Mouse (Mus musculus) layer of hippocampus, adult 2 months (tissue): ENCODE results near the gene Trak1. TPM values are rescaled to one million over a fixed set of nuclear protein-coding genes. Genes with fewer than 3 reads are reported as not detected.
"Not testable (repeated sequence)": the region's sequence is repeated elsewhere in the genome, so short reads cannot be mapped to it uniquely, and the experiment has no call there.

ENCODE experiments used
- DNase-seq, 2 experiments: peaks; one replicate each; pipeline ENCODE4 v3.0.0; 2022; ENCODE audit warnings: low spot score in 2 of 2
- H3K27ac ChIP-seq: fragments of 200-600 bp; 2 replicates; pipeline ENCODE4 v1.8.1; 2022
- H3K4me3 ChIP-seq: fragments of 200-600 bp; 2 replicates; pipeline ENCODE4 v1.8.1; 2022; ENCODE audit warnings: mild to moderate bottlenecking
- CTCF ChIP-seq: fragments of 200-600 bp; conservative IDR thresholded peaks from 2 replicates; pipeline ENCODE4 v1.8.1; 2022; ENCODE audit warnings: antibody characterized with exemption, mild to moderate bottlenecking, moderate library complexity
- total RNA-seq, 2 experiments: library from RNA; stranded (reverse); gene quantifications; 2 replicates each; pipeline ENCODE4 v1.2.3; 2021

The Trak1 gene
- total RNA-seq, 2 experiments from 2014 or later: 255 to 260 TPM

GRCm38 (mm10) chr9:121314541-121315152 lies 17.3 kb downstream of the Trak1 start:
- H3K27ac ChIP-seq: peak overlapping the region; percentile 89
- H3K4me3 ChIP-seq: peak overlapping the region; percentile 26
- no peak for TF ChIP-seq CTCF
- DNase-seq: no peak

- Histone ChIP-seq H3K4me3 (no peak overlapping the region), H3K27ac (peak overlapping the region; percentile 85)
- no peak for DNase-seq
Measured at GRCm38 (mm10) chr9:121315901-121316595, 18.7 kb downstream of the Trak1 start.

GRCm38 (mm10) chr9:121316621-121317405 lies 19.5 kb downstream of the Trak1 start:
- DNase-seq: no peak
- no peak for TF ChIP-seq CTCF
- Histone ChIP-seq H3K27ac (peak overlapping the region; percentile 85), H3K4me3 (no peak overlapping the region)

More at GRCm38 (mm10) chr9:121315901-121316595, 18.7 kb downstream of the Trak1 start:
- TF ChIP-seq CTCF: no peak

GRCm38 (mm10) chr9:121319323-121319966 lies 22.1 kb downstream of the Trak1 start:
- no peak for TF ChIP-seq CTCF
- no peak overlapping the region for H3K4me3 ChIP-seq
- peak overlapping the region; percentile 70 for H3K27ac ChIP-seq
- DNase-seq: peak; percentile 37 to 70

GRCm38 (mm10) chr9:121320433-121320832 lies 23.1 kb downstream of the Trak1 start:
- no peak for TF ChIP-seq CTCF
- no peak overlapping the region for H3K27ac ChIP-seq
- no peak for DNase-seq
- H3K4me3 ChIP-seq: no peak overlapping the region

GRCm38 (mm10) chr9:121321118-121321517 lies 23.8 kb downstream of the Trak1 start:
- no peak for TF ChIP-seq CTCF
- Histone ChIP-seq H3K4me3 (no peak overlapping the region), H3K27ac (no peak overlapping the region)
- no peak for DNase-seq

- Histone ChIP-seq H3K27ac (no peak overlapping the region), H3K4me3 (no peak overlapping the region)
- no peak for TF ChIP-seq CTCF
- DNase-seq: no peak
Measured at GRCm38 (mm10) chr9:121322034-121322433, 24.7 kb downstream of the Trak1 start.

GRCm38 (mm10) chr9:121328342-121328741 lies 31.0 kb downstream of the Trak1 start:
- not testable (repeated sequence) for DNase-seq, H3K4me3 ChIP-seq, H3K27ac ChIP-seq

GRCm38 (mm10) chr9:121329181-121329580 lies 31.9 kb downstream of the Trak1 start:
- no peak for TF ChIP-seq CTCF
- DNase-seq: no peak
- no peak overlapping the region for H3K4me3 ChIP-seq
- H3K27ac ChIP-seq: peak overlapping the region; percentile 51; the same call in 1 of the 2 replicates

- Histone ChIP-seq H3K27ac (no peak overlapping the region; the same call in 1 of the 2 replicates), H3K4me3 (no peak overlapping the region)
- DNase-seq: no peak
- no peak for TF ChIP-seq CTCF
Measured at GRCm38 (mm10) chr9:121330065-121330464, 32.8 kb downstream of the Trak1 start.

- no peak for DNase-seq
- no peak overlapping the region for H3K4me3 ChIP-seq
- H3K27ac ChIP-seq: peak overlapping the region; percentile 74
- no peak for TF ChIP-seq CTCF
Measured at GRCm38 (mm10) chr9:121331438-121331837, 34.1 kb downstream of the Trak1 start.

GRCm38 (mm10) chr9:121331878-121332630 lies 34.8 kb downstream of the Trak1 start:
- peak; percentile 34 to 53 for DNase-seq
- peak overlapping the region; percentile 81 for H3K27ac ChIP-seq
- no peak overlapping the region for H3K4me3 ChIP-seq
- no peak for TF ChIP-seq CTCF
